Mouse (Mus musculus) cerebellum, adult 2 months (tissue): ENCODE results near the gene Klhdc1.

Experiments used
- CTCF ChIP-seq: fragments of 200-500 bp; IDR thresholded peaks from 2 replicates; pipeline ENCODE4 v1.5.1; 2011; ENCODE audit warnings: low read depth, mild to moderate bottlenecking, control low read depth, low read length, moderate library complexity, borderline replicate concordance; ENCODE audit not compliant: insufficient read depth
- POLR2A ChIP-seq: fragments of 200-500 bp; IDR thresholded peaks from 2 replicates; pipeline ENCODE4 v1.6.1; 2011; ENCODE audit warnings: low read length, control low read depth, borderline replicate concordance; ENCODE audit not compliant: insufficient read depth

GRCm38 (mm10) chr12:69238284-69238683, 2.7 kb upstream of the Klhdc1 start:
- TF ChIP-seq POLR2A, result no peak
- no peak for TF ChIP-seq CTCF
